Mouse (Mus musculus): ENCODE results near the gene Ube2c. TPM values are rescaled to one million over a fixed set of nuclear protein-coding genes. Genes with fewer than 3 reads are reported as not detected.

Ube2c gene
- polyA plus RNA-seq, 1 experiment from 2014 or later = 520 TPM

GRCm38 (mm10) chr2:164815348-164815747, 45.6 kb downstream of the Ube2c start:
- no peaks in the 10 kb centered on the region for H3K27me3 ChIP-seq (ENCODE audit: control insufficient read depth, insufficient read depth, low read length)
- no peaks in the 10 kb centered on the region for H3K36me3 ChIP-seq (ENCODE audit: control insufficient read depth, insufficient read depth, low read length)
- H3K9ac ChIP-seq (ENCODE audit: low read depth, low read length) = no peak overlapping the region
- H3K4me3 ChIP-seq (ENCODE audit: low read depth, low read length) = no peak overlapping the region
- no peak for ATAC-seq (ENCODE audit: low FRiP score)
- no peak for DNase-seq (ENCODE audit: low spot score)
- no peak overlapping the region for H3K4me2 ChIP-seq (replicated peaks; ENCODE audit: low read depth, low read length)
- no peaks in the 10 kb centered on the region for H3K4me1 ChIP-seq (replicated peaks; ENCODE audit: control insufficient read depth, insufficient read depth, low read length)
- no peaks in the 10 kb centered on the region for H3K9me3 ChIP-seq (ENCODE audit: control insufficient read depth, low read length)
- WGBS = 89% methylated on average over 5 of the region's 5 CpGs
- no peak overlapping the region for H3K27ac ChIP-seq (ENCODE audit: low read depth, low read length)

GRCm38 (mm10) chr2:164815821-164816220, 46.1 kb downstream of the Ube2c start:
- Histone ChIP-seq H3K27me3 (ENCODE audit: control insufficient read depth, insufficient read depth, low read length) (no peaks in the 10 kb centered on the region), H3K4me1 (replicated peaks; ENCODE audit: control insufficient read depth, insufficient read depth, low read length) (no peaks in the 10 kb centered on the region), H3K4me3 (ENCODE audit: low read depth, low read length) (no peak overlapping the region), H3K36me3 (ENCODE audit: control insufficient read depth, insufficient read depth, low read length) (no peaks in the 10 kb centered on the region), H3K9me3 (ENCODE audit: control insufficient read depth, low read length) (no peaks in the 10 kb centered on the region), H3K27ac (ENCODE audit: low read depth, low read length) (no peak overlapping the region), H3K4me2 (replicated peaks; ENCODE audit: low read depth, low read length) (no peak overlapping the region), H3K9ac (ENCODE audit: low read depth, low read length) (no peak overlapping the region)
- ATAC-seq (ENCODE audit: low FRiP score) = no peak
- DNase-seq (ENCODE audit: low spot score) = no peak
- 92% methylated on average over 8 of the region's 8 CpGs for WGBS

DNA sequence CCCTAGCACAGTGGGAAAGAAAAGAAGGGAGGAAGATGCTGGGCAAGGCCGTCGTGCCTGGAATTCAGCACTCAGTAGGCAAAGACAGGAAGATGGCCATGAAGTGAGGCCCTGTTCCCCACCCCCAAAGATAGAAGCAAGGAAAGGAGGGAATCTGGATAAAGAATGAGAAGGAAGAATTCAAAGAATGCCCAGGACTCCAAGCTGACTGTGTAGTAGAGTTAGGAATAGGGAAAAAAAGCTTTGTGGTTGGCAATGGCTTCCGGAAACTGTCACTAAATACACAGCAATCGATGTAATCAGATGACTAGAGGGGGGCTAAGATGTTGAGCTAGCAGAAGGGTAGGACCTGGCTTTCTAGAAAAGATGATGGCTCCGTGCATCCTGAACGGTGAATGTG, 47.5 kb downstream of the Ube2c start:
- ATAC-seq (ENCODE audit: low FRiP score) (no peak), DNase-seq (ENCODE audit: low spot score) (no peak)
- 89% methylated on average over 6 of the region's 6 CpGs for WGBS
- H3K9ac ChIP-seq (ENCODE audit: low read depth, low read length) = no peak overlapping the region
- H3K27ac ChIP-seq (ENCODE audit: low read depth, low read length) = no peak overlapping the region
- H3K4me2 ChIP-seq (replicated peaks; ENCODE audit: low read depth, low read length) = no peak overlapping the region
- no peaks in the 10 kb centered on the region for H3K27me3 ChIP-seq (ENCODE audit: control insufficient read depth, insufficient read depth, low read length)
- H3K4me3 ChIP-seq (ENCODE audit: low read depth, low read length) = no peak overlapping the region
- peaks cover under 1% of the 10 kb centered on the region; the same call in 1 of the 2 replicates for H3K4me1 ChIP-seq (replicated peaks; ENCODE audit: control insufficient read depth, insufficient read depth, low read length)
- no peaks in the 10 kb centered on the region for H3K9me3 ChIP-seq (ENCODE audit: control insufficient read depth, low read length)
- H3K36me3 ChIP-seq (ENCODE audit: control insufficient read depth, insufficient read depth, low read length) = no peaks in the 10 kb centered on the region

GRCm38 (mm10) chr2:164817703-164818102, 48.0 kb downstream of the Ube2c start:
- H3K27ac ChIP-seq (ENCODE audit: low read depth, low read length) = no peak overlapping the region
- no peak overlapping the region for H3K9ac ChIP-seq (ENCODE audit: low read depth, low read length)
- DNase-seq (ENCODE audit: low spot score) (peak; percentile 18), ATAC-seq (ENCODE audit: low FRiP score) (no peak)
- H3K27me3 ChIP-seq (ENCODE audit: control insufficient read depth, insufficient read depth, low read length) = no peaks in the 10 kb centered on the region
- H3K4me2 ChIP-seq (replicated peaks; ENCODE audit: low read depth, low read length) = no peak overlapping the region
- 63% methylated on average over 5 of the region's 5 CpGs for WGBS
- no peak overlapping the region for H3K4me3 ChIP-seq (ENCODE audit: low read depth, low read length)
- H3K36me3 ChIP-seq (ENCODE audit: control insufficient read depth, insufficient read depth, low read length) = no peaks in the 10 kb centered on the region
- H3K9me3 ChIP-seq (ENCODE audit: control insufficient read depth, low read length) = no peaks in the 10 kb centered on the region
- peaks cover 3% of the 10 kb centered on the region; the same call in 1 of the 2 replicates for H3K4me1 ChIP-seq (replicated peaks; ENCODE audit: control insufficient read depth, insufficient read depth, low read length)

- Histone ChIP-seq H3K4me3 (ENCODE audit: low read depth, low read length) (no peak overlapping the region), H3K27me3 (ENCODE audit: control insufficient read depth, insufficient read depth, low read length) (no peaks in the 10 kb centered on the region), H3K9me3 (ENCODE audit: control insufficient read depth, low read length) (no peaks in the 10 kb centered on the region), H3K4me1 (replicated peaks; ENCODE audit: control insufficient read depth, insufficient read depth, low read length) (peaks cover 6% of the 10 kb centered on the region; the same call in 1 of the 2 replicates), H3K27ac (ENCODE audit: low read depth, low read length) (no peak overlapping the region), H3K36me3 (ENCODE audit: control insufficient read depth, insufficient read depth, low read length) (no peaks in the 10 kb centered on the region), H3K9ac (ENCODE audit: low read depth, low read length) (no peak overlapping the region), H3K4me2 (replicated peaks; ENCODE audit: low read depth, low read length) (no peak overlapping the region)
- ATAC-seq (ENCODE audit: low FRiP score) = no peak
- WGBS = 91% methylated on average over 6 of the region's 6 CpGs
- DNase-seq (ENCODE audit: low spot score) = no peak
Observed at GRCm38 (mm10) chr2:164821060-164821459, 51.4 kb downstream of the Ube2c start.

DNA sequence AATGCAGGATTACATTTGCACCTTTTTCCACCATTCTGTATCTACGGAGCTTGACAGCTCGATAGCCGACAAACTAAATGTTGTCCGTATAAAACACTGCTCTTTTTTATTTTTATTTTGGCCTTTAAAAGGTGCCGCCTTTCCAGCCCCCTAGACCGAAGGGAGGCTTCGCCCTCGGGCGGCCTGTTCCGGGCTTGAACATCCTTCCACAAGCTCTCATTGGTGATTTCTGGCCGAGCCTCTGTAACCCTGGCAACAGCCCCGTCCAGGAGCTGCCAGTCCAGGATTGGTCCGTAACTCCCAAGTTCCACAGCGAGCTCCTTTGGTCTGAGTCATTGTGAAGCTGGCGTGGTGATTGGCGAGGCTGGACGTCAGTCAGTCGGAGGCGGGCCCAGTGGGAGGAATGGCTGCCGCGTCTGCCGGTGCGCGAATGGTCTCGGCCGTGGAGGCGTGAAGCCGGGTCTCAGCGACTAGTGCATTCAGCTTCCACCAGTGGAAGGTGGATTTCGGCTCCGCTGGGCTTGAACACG, 53.0 kb downstream of the Ube2c start, which contains the start of gene Zswim1:
Zswim1 (plus strand) TSS at position 51 of the 530 bp plus-strand sequence.
- no peaks in the 10 kb centered on the region for H3K36me3 ChIP-seq (ENCODE audit: control insufficient read depth, insufficient read depth, low read length)
- peak within 1 kb of the TSS; percentile 48 for H3K4me2 ChIP-seq (replicated peaks; ENCODE audit: low read depth, low read length)
- no peaks in the 10 kb centered on the region for H3K9me3 ChIP-seq (ENCODE audit: control insufficient read depth, low read length)
- H3K4me1 ChIP-seq (replicated peaks; ENCODE audit: control insufficient read depth, insufficient read depth, low read length) = peaks cover 6% of the 10 kb centered on the region; the same call in 1 of the 2 replicates
- peak; percentile 100 for DNase-seq (ENCODE audit: low spot score)
- H3K9ac ChIP-seq (ENCODE audit: low read depth, low read length) = peak within 1 kb of the TSS; percentile 72
- 2% methylated on average over 32 of the region's 32 CpGs for WGBS
- H3K4me3 ChIP-seq (ENCODE audit: low read depth, low read length) = peak within 1 kb of the TSS; percentile 71
- no peaks in the 10 kb centered on the region for H3K27me3 ChIP-seq (ENCODE audit: control insufficient read depth, insufficient read depth, low read length)
- peak within 1 kb of the TSS; percentile 75 for H3K27ac ChIP-seq (ENCODE audit: low read depth, low read length)
- peak; percentile 99 for ATAC-seq (ENCODE audit: low FRiP score)

DNA sequence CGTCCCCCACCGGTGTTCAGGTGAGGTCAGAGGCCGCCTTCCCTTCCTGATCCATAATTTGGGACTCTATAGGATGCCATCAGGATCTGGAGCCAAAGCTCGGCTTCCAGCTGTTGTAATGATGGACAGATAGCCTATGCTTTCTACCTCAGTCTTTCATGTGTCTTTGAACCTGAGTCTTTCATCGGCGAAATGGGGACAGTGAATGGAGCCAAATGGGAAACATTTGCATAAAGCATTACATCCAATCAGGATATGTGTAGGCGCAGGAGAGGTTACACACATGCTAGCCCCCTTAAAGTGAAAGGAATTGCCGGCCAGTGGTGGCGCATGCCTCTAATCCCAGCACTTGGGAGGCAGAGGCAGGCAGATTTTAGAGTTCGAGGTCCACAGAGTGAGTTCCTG, 53.5 kb downstream of the Ube2c start:
- peak; percentile 85 for ATAC-seq (ENCODE audit: low FRiP score)
- Histone ChIP-seq H3K27me3 (ENCODE audit: control insufficient read depth, insufficient read depth, low read length) (no peaks in the 10 kb centered on the region), H3K9me3 (ENCODE audit: control insufficient read depth, low read length) (no peaks in the 10 kb centered on the region), H3K27ac (ENCODE audit: low read depth, low read length) (peak overlapping the region; percentile 75), H3K9ac (ENCODE audit: low read depth, low read length) (peak overlapping the region; percentile 72), H3K4me3 (ENCODE audit: low read depth, low read length) (peak overlapping the region; percentile 71), H3K4me1 (replicated peaks; ENCODE audit: control insufficient read depth, insufficient read depth, low read length) (peaks cover 6% of the 10 kb centered on the region; the same call in 1 of the 2 replicates), H3K4me2 (replicated peaks; ENCODE audit: low read depth, low read length) (peak overlapping the region; percentile 48), H3K36me3 (ENCODE audit: control insufficient read depth, insufficient read depth, low read length) (no peaks in the 10 kb centered on the region)
- 3% methylated on average over 10 of the region's 10 CpGs for WGBS
- DNase-seq (ENCODE audit: low spot score) = no peak

DNA sequence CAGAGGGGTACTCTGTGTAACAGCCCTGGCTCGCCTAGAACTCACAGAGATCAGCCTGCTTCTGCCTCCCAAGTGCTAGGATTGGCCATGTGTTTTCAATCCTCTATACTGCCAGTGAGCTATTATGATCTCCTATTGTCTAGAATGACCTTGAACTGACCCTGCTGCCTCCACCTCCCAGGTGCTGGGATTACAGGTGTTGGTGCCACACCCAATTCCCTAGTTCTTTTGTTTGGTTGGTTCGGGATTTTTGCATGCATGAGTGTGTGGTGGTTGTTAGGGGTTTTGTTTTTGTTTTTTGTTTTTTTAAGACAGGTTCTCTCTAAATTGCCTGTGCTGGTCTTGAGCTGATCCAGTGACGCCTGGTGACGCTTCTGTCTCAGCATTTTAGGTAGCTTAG, 54.3 kb downstream of the Ube2c start:
- 95% methylated on average over 4 of the region's 4 CpGs for WGBS
- H3K4me2 ChIP-seq (replicated peaks; ENCODE audit: low read depth, low read length) = no peak overlapping the region
- ATAC-seq (ENCODE audit: low FRiP score) = no peak

GRCm38 (mm10) chr2:164825521-164825920, 55.8 kb downstream of the Ube2c start:
- no peak for DNase-seq (ENCODE audit: low spot score)
- Histone ChIP-seq H3K4me3 (ENCODE audit: low read depth, low read length) (no peak overlapping the region), H3K9ac (ENCODE audit: low read depth, low read length) (no peak overlapping the region), H3K9me3 (ENCODE audit: control insufficient read depth, low read length) (no peaks in the 10 kb centered on the region), H3K27me3 (ENCODE audit: control insufficient read depth, insufficient read depth, low read length) (no peaks in the 10 kb centered on the region), H3K4me1 (replicated peaks; ENCODE audit: control insufficient read depth, insufficient read depth, low read length) (peaks cover 6% of the 10 kb centered on the region; the same call in 1 of the 2 replicates), H3K36me3 (ENCODE audit: control insufficient read depth, insufficient read depth, low read length) (no peaks in the 10 kb centered on the region), H3K4me2 (replicated peaks; ENCODE audit: low read depth, low read length) (no peak overlapping the region), H3K27ac (ENCODE audit: low read depth, low read length) (no peak overlapping the region)
- ATAC-seq (ENCODE audit: low FRiP score) = no peak
- WGBS = 95% methylated on average over 17 of the region's 17 CpGs

More for the DNA sequence above, 54.3 kb downstream of the Ube2c start:
- H3K4me3 ChIP-seq (ENCODE audit: low read depth, low read length) = no peak overlapping the region
- H3K4me1 ChIP-seq (replicated peaks; ENCODE audit: control insufficient read depth, insufficient read depth, low read length) = peaks cover 6% of the 10 kb centered on the region; the same call in 1 of the 2 replicates
- no peak overlapping the region for H3K9ac ChIP-seq (ENCODE audit: low read depth, low read length)
- H3K27me3 ChIP-seq (ENCODE audit: control insufficient read depth, insufficient read depth, low read length) = no peaks in the 10 kb centered on the region
- no peak for DNase-seq (ENCODE audit: low spot score)
- no peak overlapping the region for H3K27ac ChIP-seq (ENCODE audit: low read depth, low read length)
- H3K9me3 ChIP-seq (ENCODE audit: control insufficient read depth, low read length) = no peaks in the 10 kb centered on the region
- H3K36me3 ChIP-seq (ENCODE audit: control insufficient read depth, insufficient read depth, low read length) = no peaks in the 10 kb centered on the region

Measured in hindbrain, embryonic 11.5 days (tissue).